13 mouse cellular contexts compared by ENCODE assay signal in the genomic region with DNA sequence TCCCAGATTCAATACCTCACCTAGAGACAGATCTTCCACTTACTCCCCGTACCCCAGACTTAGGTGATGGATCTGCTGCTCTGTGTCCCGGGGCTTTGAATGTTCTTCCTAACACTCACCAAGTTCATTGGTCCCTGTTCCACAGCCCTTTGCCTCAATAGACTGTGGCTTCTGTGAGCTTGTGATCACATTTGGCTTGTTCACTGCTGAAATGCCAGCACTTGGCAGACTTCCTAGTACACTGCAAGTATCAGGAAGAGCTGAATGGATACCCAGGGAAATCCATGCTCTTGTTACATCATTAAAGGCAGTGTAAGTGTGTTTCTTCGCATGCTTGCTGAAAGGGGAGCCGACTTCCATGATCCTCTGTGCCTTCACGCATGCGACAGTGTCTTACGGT. TPM values are rescaled to one million over a fixed set of nuclear protein-coding genes. Genes with fewer than 3 reads are reported as not detected.
A peak's percentile ranks its signal among the peaks of the same experiment; 100 is the strongest.
DNase-seq lines count a peak whose midpoint lies in the region; ATAC-seq and TF ChIP-seq lines count a peak whose summit lies in the region.
"Had no signal": no experiment of that assay in that cellular context is flagged by ENCODE, and none has a peak within 500 bp of the region (broad histone marks: within the 10 kb centered on the region; RNA-seq: fewer than 3 reads in every experiment).

No protein-coding gene starts in this region.

- H3K27ac ChIP-seq in forebrain, embryonic 16.5 days (ENCODE audit: low read length): peak overlapping the region; percentile 10; the same call in 1 of the 2 replicates
- H3K27ac ChIP-seq in forebrain, embryonic 15.5 days (replicated peaks): no peak overlapping the region; the same call in 1 of the 2 replicates
- H3K27ac ChIP-seq: embryonic facial prominence, embryonic 13.5 days; kidney, postnatal 0 days; limb, embryonic 15.5 days; neural tube, embryonic 13.5 days had no signal

- H3K4me1 ChIP-seq in forebrain, embryonic 16.5 days (replicated peaks; ENCODE audit: control insufficient read depth, insufficient read depth, low read length): peaks cover 5% of the 10 kb centered on the region; the same call in 1 of the 2 replicates
- peaks cover 7% of the 10 kb centered on the region; the same call in 1 of the 2 replicates for H3K4me1 ChIP-seq in forebrain, embryonic 15.5 days
- H3K4me1 ChIP-seq in lung, adult 2 months (ENCODE audit: control insufficient read depth, insufficient read depth, low read length): no peaks in the 10 kb centered on the region
- H3K4me1 ChIP-seq: embryonic facial prominence, embryonic 13.5 days; limb, embryonic 15.5 days; neural tube, embryonic 13.5 days had no signal

- no peak overlapping the region for H3K4me2 ChIP-seq in forebrain, embryonic 16.5 days (ENCODE audit: low read length)
- no peak overlapping the region for H3K4me2 ChIP-seq in forebrain, embryonic 15.5 days (replicated peaks)
- H3K4me2 ChIP-seq: embryonic facial prominence, embryonic 13.5 days; limb, embryonic 15.5 days; neural tube, embryonic 13.5 days had no signal

- WGBS in forebrain, embryonic 16.5 days: 81% methylated on average over 7 of the region's 7 CpGs
- WGBS in forebrain, embryonic 15.5 days: 85% methylated on average over 7 of the region's 7 CpGs
- 86% methylated on average over 7 of the region's 7 CpGs for WGBS in lung, adult 2 months

- H3K36me3 ChIP-seq in forebrain, embryonic 16.5 days (ENCODE audit: control insufficient read depth, insufficient read depth): no peaks in the 10 kb centered on the region
- H3K36me3 ChIP-seq in forebrain, embryonic 15.5 days: no peaks in the 10 kb centered on the region
- H3K36me3 ChIP-seq: embryonic facial prominence, embryonic 13.5 days; limb, embryonic 15.5 days; neural tube, embryonic 13.5 days had no signal

- TF ChIP-seq POLR2A in brain, embryonic 14.5 days (IDR thresholded peaks at IDR 0.05; ENCODE audit: borderline replicate concordance, extremely low read depth, insufficient read depth, insufficient read length, poor library complexity, severe bottlenecking): no peak
- no peak for TF ChIP-seq POLR2A in lung, adult 2 months (IDR thresholded peaks at IDR 0.05; ENCODE audit: borderline replicate concordance, extremely low read depth, low read depth, low read length)

- TF ChIP-seq CTCF in brain, embryonic 14.5 days (IDR thresholded peaks at IDR 0.05; ENCODE audit: borderline replicate concordance, extremely low read depth, insufficient read depth, insufficient read length): no peak
- TF ChIP-seq CTCF in lung, adult 2 months (IDR thresholded peaks at IDR 0.05; ENCODE audit: insufficient read depth, low read length): no peak

- no peaks in the 10 kb centered on the region for H3K27me3 ChIP-seq in forebrain, embryonic 16.5 days (replicated peaks; ENCODE audit: control insufficient read depth, insufficient read depth, low read length)
- no peaks in the 10 kb centered on the region for H3K27me3 ChIP-seq in forebrain, embryonic 15.5 days
- H3K27me3 ChIP-seq: embryonic facial prominence, embryonic 13.5 days; limb, embryonic 15.5 days; neural tube, embryonic 13.5 days had no signal

- no peak overlapping the region for H3K9ac ChIP-seq in forebrain, embryonic 16.5 days (replicated peaks; ENCODE audit: low read depth, low read length)
- H3K9ac ChIP-seq in forebrain, embryonic 15.5 days (replicated peaks): no peak overlapping the region
- H3K9ac ChIP-seq: embryonic facial prominence, embryonic 13.5 days; limb, embryonic 15.5 days; neural tube, embryonic 13.5 days had no signal

- H3K4me3 ChIP-seq in forebrain, embryonic 16.5 days (replicated peaks; ENCODE audit: low read length): no peak overlapping the region
- no peak overlapping the region for H3K4me3 ChIP-seq in forebrain, embryonic 15.5 days
- no peak overlapping the region for H3K4me3 ChIP-seq in lung, adult 2 months (replicated peaks; ENCODE audit: extremely low read depth, low read depth, low read length)
- H3K4me3 ChIP-seq: embryonic facial prominence, embryonic 13.5 days; limb, embryonic 15.5 days; neural tube, embryonic 13.5 days had no signal

- DNase-seq in brain, embryonic 14.5 days (ENCODE audit: low read depth): peak; percentile 72
- DNase-seq in frontal cortex, postnatal 36 days (ENCODE audit: low spot score in 2 of 2): peak; percentile 38 to 69
- DNase-seq in right cerebral cortex, adult 2 months (ENCODE audit: low spot score in 2 of 2): peak; percentile 42 to 44
- DNase-seq in spleen, postnatal 36 days (ENCODE audit: low spot score in 2 of 2): no peak
- no peak for DNase-seq in MN1 (ENCODE audit: low spot score)
- no peak for DNase-seq in lung, adult 2 months

- peak; percentile 61 for ATAC-seq in forebrain, embryonic 16.5 days
- no peak; the same call in 1 of the 2 replicates for ATAC-seq in forebrain, embryonic 15.5 days (replicated peaks)
- ATAC-seq: Patski had no signal

- no peaks in the 10 kb centered on the region for H3K9me3 ChIP-seq in forebrain, embryonic 16.5 days (ENCODE audit: control insufficient read depth, low read length)
- H3K9me3 ChIP-seq in forebrain, embryonic 15.5 days: no peaks in the 10 kb centered on the region
- H3K9me3 ChIP-seq: embryonic facial prominence, embryonic 13.5 days; limb, embryonic 15.5 days; neural tube, embryonic 13.5 days had no signal

RNA-seq across cellular contexts. Expression of a gene that starts 17.0 kb away (rescaled TPM):
- polyA plus RNA-seq in forebrain, embryonic 16.5 days (2015; fragmentation: Nextera tagmentation; extraction: Ambion mirVana): 53.0 and 84.4 TPM in 2 replicates
- polyA plus RNA-seq in forebrain, embryonic 15.5 days (2015; fragmentation: Nextera tagmentation; extraction: Ambion mirVana): 55.0 and 63.1 TPM in 2 replicates
- 55.7 and 67.7 TPM in 2 replicates for polyA plus RNA-seq in brain, embryonic 14.5 days (2012; rRNA removed)
- polyA plus RNA-seq in lung, adult 2 months (2012; rRNA removed): 0.07 and 0.41 TPM in 2 replicates

Comparison
In these comparisons a context has a peak if more than half of its experiments do, and no peak if none do; other contexts are left out.
1. DNase-seq: peak in brain, embryonic 14.5 days (single experiment), frontal cortex, postnatal 36 days (2 of 2) and right cerebral cortex, adult 2 months (2 of 2); none in spleen, postnatal 36 days (0 of 2), MN1 (single experiment) and lung, adult 2 months (single experiment).
2. RNA of a gene that starts 17.0 kb away (polyA plus RNA-seq): 53.0 to 84.4 TPM in forebrain, embryonic 16.5 days, 55.7 to 67.7 TPM in brain, embryonic 14.5 days and 55.0 to 63.1 TPM in forebrain, embryonic 15.5 days; 0.07 to 0.41 TPM in lung, adult 2 months; every median in the first group is over 10 times any median in the second.